Mouse (Mus musculus) kidney, embryonic 15.5 days (tissue): Measurements from ENCODE around the gene Aox4. TPM values are rescaled to one million over a fixed set of nuclear protein-coding genes. Genes with fewer than 3 reads are reported as not detected.
A peak's percentile ranks its signal among the peaks of the same experiment; 100 is the strongest.

Experiments used
- ATAC-seq: fragments of 200-750 bp; cut with Nextera tagmentation; replicated peaks from 2 replicates; pipeline ENCODE4 v1.8.0; 2017; ENCODE audit warnings: moderate TSS enrichment; ENCODE audit not compliant: low FRiP score
- H3K27ac ChIP-seq: fragments of 300-500 bp; sonication (generic); 2 replicates; pipeline ENCODE4 v1.5.1; 2015; ENCODE audit warnings: mild to moderate bottlenecking, inconsistent platforms
- H3K27me3 ChIP-seq: fragments of 300-500 bp; sonication (generic); 2 replicates; pipeline ENCODE4 v1.6.1; 2015; ENCODE audit warnings: inconsistent platforms
- H3K36me3 ChIP-seq: fragments of 300-500 bp; sonication (generic); 2 replicates; pipeline ENCODE4 v1.6.1; 2015; ENCODE audit warnings: inconsistent platforms
- H3K4me1 ChIP-seq: fragments of 300-500 bp; sonication (generic); 2 replicates; pipeline ENCODE4 v1.6.1; 2015; ENCODE audit warnings: inconsistent platforms
- H3K4me2 ChIP-seq: fragments of 300-500 bp; sonication (generic); 2 replicates; pipeline ENCODE4 v1.6.1; 2015; ENCODE audit warnings: moderate library complexity, mild to moderate bottlenecking, inconsistent platforms
- H3K4me3 ChIP-seq: fragments of 300-500 bp; sonication (generic); replicated peaks from 2 replicates; pipeline ENCODE4 v1.5.1; 2015; ENCODE audit warnings: mild to moderate bottlenecking, inconsistent platforms
- H3K9ac ChIP-seq: fragments of 300-500 bp; sonication (generic); 2 replicates; pipeline ENCODE4 v1.6.1; 2015; ENCODE audit warnings: mild to moderate bottlenecking, inconsistent platforms
- H3K9me3 ChIP-seq: fragments of 300-500 bp; sonication (generic); replicated peaks from 2 replicates; pipeline ENCODE4 v1.6.1; 2016; ENCODE audit warnings: inconsistent platforms
- WGBS: fragments of 180-500 bp; shearing (Covaris S2); methylation state at CpG from one replicate; pipeline ENCODE4 v1.1.7; 2015; ENCODE audit warnings: mixed read lengths; 5-methylcytosine and 5-hydroxymethylcytosine counted together
- polyA plus RNA-seq: library from polyadenylated mRNA; unstranded; fragments of >200 nt; fragmentation: Nextera tagmentation; extraction: Ambion mirVana; gene quantifications from 2 replicates; pipeline ENCODE4 v1.2.1, GENCODE M21; 2015

Aox4 gene
- polyA plus RNA-seq, 1 experiment from 2014 or later, result 0.05 TPM

- no peaks in the 10 kb centered on the region for H3K4me1 ChIP-seq
- H3K4me3 ChIP-seq, result no peak overlapping the region
- 78% methylated on average over 6 of the region's 6 CpGs for WGBS
- no peak for ATAC-seq
- no peak overlapping the region for H3K9ac ChIP-seq
- H3K36me3 ChIP-seq, result no peaks in the 10 kb centered on the region
- H3K27me3 ChIP-seq, result no peaks in the 10 kb centered on the region
- H3K9me3 ChIP-seq, result no peaks in the 10 kb centered on the region
- no peak overlapping the region for H3K27ac ChIP-seq
- no peak overlapping the region for H3K4me2 ChIP-seq
These were observed 10.9 kb downstream of the Aox4 start for GRCm38 (mm10) chr1:58221070-58221469.

GRCm38 (mm10) chr1:58221879-58222278 is 11.7 kb downstream of the Aox4 start:
- H3K9me3 ChIP-seq, result no peaks in the 10 kb centered on the region
- 75% methylated on average over 5 of the region's 5 CpGs for WGBS
- H3K9ac ChIP-seq, result no peak overlapping the region
- no peaks in the 10 kb centered on the region for H3K4me1 ChIP-seq
- no peaks in the 10 kb centered on the region for H3K36me3 ChIP-seq
- no peak for ATAC-seq
- H3K27ac ChIP-seq, result no peak overlapping the region
- H3K4me2 ChIP-seq, result no peak overlapping the region
- no peak overlapping the region for H3K4me3 ChIP-seq
- no peaks in the 10 kb centered on the region for H3K27me3 ChIP-seq

DNA sequence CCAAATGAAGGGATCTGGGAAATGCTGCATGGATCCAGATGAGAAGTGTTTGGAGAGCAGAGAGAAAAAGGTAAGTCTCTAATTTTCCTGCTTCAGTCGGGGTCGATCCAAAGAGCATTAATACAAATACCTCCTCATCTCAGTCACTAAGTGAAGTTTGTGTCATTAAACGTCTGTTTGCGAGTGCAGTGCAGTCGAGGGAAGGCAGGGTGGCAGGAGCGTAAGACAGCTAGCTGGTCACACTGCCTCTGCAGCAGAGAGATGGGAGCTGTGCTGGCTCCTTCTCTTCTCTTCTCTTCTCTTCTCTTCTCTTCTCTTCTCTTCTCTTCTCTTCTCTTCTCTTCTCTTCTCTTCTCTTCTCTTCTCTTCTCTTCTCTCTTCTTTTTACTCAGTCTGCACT is 17.9 kb downstream of the Aox4 start:
- no peaks in the 10 kb centered on the region for H3K36me3 ChIP-seq
- H3K9ac ChIP-seq, result no peak overlapping the region
- 0 out of 2 replicates have a peak, but pooled peaks cover 5% of the 10 kb centered on the region for H3K4me1 ChIP-seq
- no peaks in the 10 kb centered on the region for H3K27me3 ChIP-seq
- WGBS, result 72% methylated on average over 6 of the region's 6 CpGs
- H3K4me2 ChIP-seq, result no peak overlapping the region
- H3K9me3 ChIP-seq, result no peaks in the 10 kb centered on the region
- ATAC-seq, result no peak
- H3K27ac ChIP-seq, result no peak overlapping the region
- H3K4me3 ChIP-seq, result no peak overlapping the region

GRCm38 (mm10) chr1:58228916-58229315 is 18.7 kb downstream of the Aox4 start:
- Histone ChIP-seq H3K27me3 (no peaks in the 10 kb centered on the region), H3K4me3 (no peak overlapping the region), H3K36me3 (no peaks in the 10 kb centered on the region), H3K4me1 (0 out of 2 replicates have a peak, but pooled peaks cover 5% of the 10 kb centered on the region), H3K4me2 (no peak overlapping the region), H3K9ac (no peak overlapping the region), H3K9me3 (no peaks in the 10 kb centered on the region), H3K27ac (no peak overlapping the region)
- ATAC-seq, result no peak

- Histone ChIP-seq H3K27me3 (no peaks in the 10 kb centered on the region), H3K9me3 (no peaks in the 10 kb centered on the region), H3K9ac (no peak overlapping the region), H3K36me3 (no peaks in the 10 kb centered on the region), H3K27ac (no peak overlapping the region), H3K4me2 (no peak overlapping the region), H3K4me3 (no peak overlapping the region), H3K4me1 (0 out of 2 replicates have a peak, but pooled peaks cover 5% of the 10 kb centered on the region)
- ATAC-seq, result no peak
- 80% methylated on average over 4 of the region's 4 CpGs for WGBS
These were observed 19.6 kb downstream of the Aox4 start for GRCm38 (mm10) chr1:58229774-58230173.

DNA sequence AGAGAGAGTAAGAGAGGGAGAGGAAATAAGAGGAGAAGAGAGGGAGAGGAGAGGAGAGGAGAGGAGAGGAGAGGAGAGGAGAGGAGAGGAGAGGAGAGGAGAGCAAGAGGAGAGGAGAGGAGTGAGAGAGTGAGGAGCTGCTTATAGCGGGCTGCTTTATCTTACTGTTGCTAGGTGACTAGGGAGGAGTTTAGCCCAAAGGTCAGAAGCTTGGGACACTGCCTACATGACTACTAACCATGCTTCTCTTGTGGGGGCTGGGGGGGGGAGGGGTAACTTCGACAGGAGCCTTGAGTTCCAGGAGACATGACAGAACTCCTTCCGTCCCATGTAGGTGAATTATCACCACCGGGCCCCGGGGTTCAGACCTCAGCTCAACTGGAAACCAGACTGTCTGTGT is 20.3 kb downstream of the Aox4 start:
- no peak for ATAC-seq
- 33% methylated on average over 5 of the region's 5 CpGs for WGBS
- no peak overlapping the region for H3K4me3 ChIP-seq
- no peak overlapping the region for H3K9ac ChIP-seq
- H3K36me3 ChIP-seq, result no peaks in the 10 kb centered on the region
- H3K4me2 ChIP-seq, result no peak overlapping the region
- H3K4me1 ChIP-seq, result 0 out of 2 replicates have a peak, but pooled peaks cover 5% of the 10 kb centered on the region
- H3K9me3 ChIP-seq, result no peaks in the 10 kb centered on the region
- H3K27ac ChIP-seq, result no peak overlapping the region
- no peaks in the 10 kb centered on the region for H3K27me3 ChIP-seq

- Histone ChIP-seq H3K9me3 (no peaks in the 10 kb centered on the region), H3K27me3 (no peaks in the 10 kb centered on the region), H3K27ac (no peak overlapping the region), H3K9ac (no peak overlapping the region), H3K4me3 (no peak overlapping the region), H3K36me3 (no peaks in the 10 kb centered on the region), H3K4me2 (no peak overlapping the region), H3K4me1 (0 out of 2 replicates have a peak, but pooled peaks cover 10% of the 10 kb centered on the region)
- ATAC-seq, result no peak
- 55% methylated on average over 5 of the region's 5 CpGs for WGBS
These were observed 25.2 kb downstream of the Aox4 start for GRCm38 (mm10) chr1:58235405-58235804.

DNA sequence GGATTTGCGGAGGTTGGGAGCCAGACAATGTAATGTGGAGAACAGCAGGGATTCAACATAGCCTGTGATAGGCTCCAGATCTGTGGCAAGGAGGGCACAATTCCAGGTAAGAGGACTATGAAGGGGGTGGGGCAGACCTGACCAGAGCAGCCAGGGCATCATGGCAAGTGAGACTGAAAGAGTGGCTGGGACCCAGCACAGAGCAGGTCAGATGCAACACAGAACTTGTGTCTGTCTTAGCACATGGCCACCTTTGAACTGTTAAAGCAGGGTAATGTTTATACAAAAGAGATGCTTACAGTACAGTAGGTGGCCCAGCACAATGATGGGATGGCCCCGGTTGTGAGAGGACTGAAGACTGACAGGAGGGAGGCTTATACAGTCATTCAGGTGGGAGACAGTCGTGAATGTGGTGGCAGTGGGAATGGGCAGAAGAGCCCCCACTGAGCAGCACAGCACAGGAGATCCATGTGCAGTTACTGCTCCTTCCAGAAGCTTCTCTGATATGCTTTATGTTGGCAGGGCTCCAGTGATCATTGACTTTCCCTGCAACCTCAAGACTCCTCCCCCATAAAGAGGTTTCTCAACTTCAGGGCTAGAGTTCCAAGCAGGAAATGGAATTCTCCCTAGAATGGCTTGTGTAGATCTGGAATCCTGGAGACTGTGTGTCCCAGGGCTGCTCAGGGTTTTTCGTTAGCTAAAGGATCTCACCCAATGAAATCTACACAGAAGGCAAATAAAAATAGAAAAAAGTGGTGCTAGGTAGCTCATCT is 27.5 kb downstream of the Aox4 start:
- Histone ChIP-seq H3K4me2 (no peak overlapping the region), H3K27ac (no peak overlapping the region), H3K9me3 (no peaks in the 10 kb centered on the region), H3K4me1 (0 out of 2 replicates have a peak, but pooled peaks cover 4% of the 10 kb centered on the region), H3K27me3 (no peaks in the 10 kb centered on the region), H3K9ac (no peak overlapping the region), H3K36me3 (no peaks in the 10 kb centered on the region), H3K4me3 (no peak overlapping the region)
- peak; percentile 25; the same call in 1 of the 2 replicates for ATAC-seq
- 79% methylated on average over 4 of the region's 4 CpGs for WGBS

- no peak overlapping the region for H3K4me3 ChIP-seq
- no peak overlapping the region for H3K9ac ChIP-seq
- 0 out of 2 replicates have a peak, but pooled peaks cover 4% of the 10 kb centered on the region for H3K4me1 ChIP-seq
- H3K27ac ChIP-seq, result no peak overlapping the region
- ATAC-seq, result no peak
- H3K9me3 ChIP-seq, result no peaks in the 10 kb centered on the region
- no peaks in the 10 kb centered on the region for H3K36me3 ChIP-seq
- WGBS, result 87% methylated on average over 5 of the region's 5 CpGs
- H3K4me2 ChIP-seq, result no peak overlapping the region
- H3K27me3 ChIP-seq, result no peaks in the 10 kb centered on the region
These were observed 28.2 kb downstream of the Aox4 start for GRCm38 (mm10) chr1:58238440-58238839.

DNA sequence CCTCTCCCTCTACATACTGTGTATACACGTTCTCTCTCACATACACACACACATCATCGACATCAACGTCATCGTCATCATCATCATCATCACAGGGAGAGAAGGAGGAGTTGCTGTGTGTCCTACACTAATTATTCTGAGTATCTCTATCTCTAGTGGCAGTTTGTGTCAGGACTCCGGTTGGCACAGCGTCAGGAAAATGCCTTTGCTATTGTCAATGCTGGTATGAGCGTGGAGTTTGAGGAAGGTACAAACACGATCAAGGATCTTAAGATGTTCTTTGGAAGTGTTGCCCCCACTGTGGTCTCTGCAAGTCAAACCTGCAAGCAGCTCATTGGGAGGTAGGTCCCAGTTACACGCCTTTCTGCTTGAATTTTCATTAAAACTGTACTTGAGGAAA is 28.8 kb downstream of the Aox4 start:
- no peak overlapping the region for H3K4me2 ChIP-seq
- WGBS, result 94% methylated on average over 9 of the region's 9 CpGs

GRCm38 (mm10) chr1:58240347-58240746 is 30.1 kb downstream of the Aox4 start:
- Histone ChIP-seq H3K27me3 (no peaks in the 10 kb centered on the region), H3K9ac (no peak overlapping the region), H3K9me3 (no peaks in the 10 kb centered on the region), H3K4me3 (no peak overlapping the region), H3K36me3 (no peaks in the 10 kb centered on the region), H3K4me1 (0 out of 2 replicates have a peak, but pooled peaks cover 4% of the 10 kb centered on the region), H3K27ac (no peak overlapping the region), H3K4me2 (no peak overlapping the region)
- WGBS, result 73% methylated on average over 6 of the region's 6 CpGs
- 0 out of 2 replicates have a peak, but pooled peaks have one; percentile 52 for ATAC-seq

More for the DNA sequence above, 28.8 kb downstream of the Aox4 start:
- no peak overlapping the region for H3K4me3 ChIP-seq
- no peaks in the 10 kb centered on the region for H3K36me3 ChIP-seq
- no peak for ATAC-seq
- H3K9ac ChIP-seq, result no peak overlapping the region
- H3K27ac ChIP-seq, result no peak overlapping the region
- H3K27me3 ChIP-seq, result no peaks in the 10 kb centered on the region
- 0 out of 2 replicates have a peak, but pooled peaks cover 4% of the 10 kb centered on the region for H3K4me1 ChIP-seq
- no peaks in the 10 kb centered on the region for H3K9me3 ChIP-seq

DNA sequence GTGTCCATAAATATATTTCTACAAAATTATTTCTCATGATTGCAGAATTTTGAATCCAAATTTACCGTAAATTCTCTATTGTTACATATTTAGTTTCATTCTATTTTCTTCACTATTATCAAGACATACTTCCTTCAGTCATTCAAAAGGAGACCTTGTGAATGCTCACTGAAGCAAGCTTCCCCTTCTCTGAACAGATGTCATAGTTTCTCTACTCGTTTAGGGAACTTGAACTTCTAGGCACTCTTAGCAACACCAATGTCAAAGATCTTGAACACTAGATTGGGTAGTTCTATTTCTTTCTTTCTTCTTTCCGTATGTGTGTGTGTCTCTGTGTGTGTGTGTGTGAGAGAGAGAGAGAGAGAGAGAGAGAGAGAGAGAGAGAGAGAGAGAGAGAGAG is 34.3 kb downstream of the Aox4 start:
- WGBS, result 82% methylated on average over 3 of the region's 3 CpGs
- Histone ChIP-seq H3K4me3 (no peak overlapping the region), H3K4me1 (no peaks in the 10 kb centered on the region), H3K27ac (no peak overlapping the region), H3K4me2 (no peak overlapping the region), H3K9ac (no peak overlapping the region), H3K9me3 (no peaks in the 10 kb centered on the region), H3K36me3 (no peaks in the 10 kb centered on the region), H3K27me3 (no peaks in the 10 kb centered on the region)
- ATAC-seq, result no peak
